Mouse (Mus musculus): ENCODE data around the gene Nuak1. TPM values are rescaled to one million over a fixed set of nuclear protein-coding genes. Genes with fewer than 3 reads are reported as not detected.

The Nuak1 gene
- polyA plus RNA-seq, 1 experiment from 2014 or later: 5.7 TPM

DNA sequence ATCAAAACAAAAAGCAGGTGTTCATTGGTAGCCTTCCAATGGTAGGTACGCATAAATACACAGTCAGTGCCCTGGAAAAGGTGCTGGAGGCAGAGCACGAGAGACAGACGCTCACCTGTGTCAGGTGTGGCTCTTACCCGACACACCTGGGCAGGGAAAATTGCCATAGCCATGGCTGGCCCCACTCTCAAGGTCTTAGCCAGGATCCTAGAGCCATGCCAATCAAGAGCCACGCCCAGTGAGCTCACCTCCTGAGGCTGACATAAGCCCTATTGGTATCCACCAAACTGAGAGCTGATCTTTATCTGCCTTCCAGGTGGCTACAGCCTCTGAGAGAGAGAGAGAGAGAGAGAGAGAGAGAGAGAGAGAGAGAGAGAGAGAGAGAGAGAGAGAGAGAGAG is 64.1 kb downstream of the Nuak1 start:
- H3K9ac ChIP-seq (ENCODE audit: low read depth, low read length): no peak overlapping the region
- ATAC-seq (ENCODE audit: low FRiP score) (no peak), DNase-seq (ENCODE audit: low spot score) (no peak)
- H3K27ac ChIP-seq (ENCODE audit: low read depth, low read length): no peak overlapping the region
- H3K4me3 ChIP-seq (ENCODE audit: low read depth, low read length): no peak overlapping the region
- H3K4me2 ChIP-seq (replicated peaks; ENCODE audit: low read depth, low read length): no peak overlapping the region
- H3K27me3 ChIP-seq (ENCODE audit: control insufficient read depth, insufficient read depth, low read length): no peaks in the 10 kb centered on the region
- H3K9me3 ChIP-seq (ENCODE audit: control insufficient read depth, low read length): no peaks in the 10 kb centered on the region
- peaks cover 10% of the 10 kb centered on the region for H3K4me1 ChIP-seq (replicated peaks; ENCODE audit: control insufficient read depth, insufficient read depth, low read length)
- 92% methylated on average over 5 of the region's 5 CpGs for WGBS
- H3K36me3 ChIP-seq (ENCODE audit: control insufficient read depth, insufficient read depth, low read length): peaks cover 6% of the 10 kb centered on the region; the same call in 1 of the 2 replicates

GRCm38 (mm10) chr10:84374996-84375395 is 65.4 kb downstream of the Nuak1 start:
- 94% methylated on average over 18 of the region's 18 CpGs for WGBS
- Histone ChIP-seq H3K4me1 (replicated peaks; ENCODE audit: control insufficient read depth, insufficient read depth, low read length) (peaks cover 10% of the 10 kb centered on the region), H3K4me3 (ENCODE audit: low read depth, low read length) (no peak overlapping the region), H3K27me3 (ENCODE audit: control insufficient read depth, insufficient read depth, low read length) (no peaks in the 10 kb centered on the region), H3K9ac (ENCODE audit: low read depth, low read length) (no peak overlapping the region), H3K36me3 (ENCODE audit: control insufficient read depth, insufficient read depth, low read length) (peaks cover 6% of the 10 kb centered on the region; the same call in 1 of the 2 replicates), H3K9me3 (ENCODE audit: control insufficient read depth, low read length) (no peaks in the 10 kb centered on the region), H3K27ac (ENCODE audit: low read depth, low read length) (no peak overlapping the region), H3K4me2 (replicated peaks; ENCODE audit: low read depth, low read length) (no peak overlapping the region)
- no peak for DNase-seq (ENCODE audit: low spot score)
- ATAC-seq (ENCODE audit: low FRiP score): no peak

GRCm38 (mm10) chr10:84373476-84373875 is 66.9 kb downstream of the Nuak1 start:
- DNase-seq (ENCODE audit: low spot score) (no peak), ATAC-seq (ENCODE audit: low FRiP score) (no peak)
- Histone ChIP-seq H3K27ac (ENCODE audit: low read depth, low read length) (no peak overlapping the region), H3K4me2 (replicated peaks; ENCODE audit: low read depth, low read length) (no peak overlapping the region), H3K36me3 (ENCODE audit: control insufficient read depth, insufficient read depth, low read length) (0 out of 2 replicates have a peak, but pooled peaks cover 2% of the 10 kb centered on the region), H3K9ac (ENCODE audit: low read depth, low read length) (no peak overlapping the region), H3K4me1 (replicated peaks; ENCODE audit: control insufficient read depth, insufficient read depth, low read length) (peaks cover 10% of the 10 kb centered on the region), H3K4me3 (ENCODE audit: low read depth, low read length) (no peak overlapping the region), H3K27me3 (ENCODE audit: control insufficient read depth, insufficient read depth, low read length) (no peaks in the 10 kb centered on the region), H3K9me3 (ENCODE audit: control insufficient read depth, low read length) (no peaks in the 10 kb centered on the region)
- WGBS: 89% methylated on average over 2 of the region's 2 CpGs

GRCm38 (mm10) chr10:84372161-84373095 is 68.0 kb downstream of the Nuak1 start:
- peak; percentile 92 for ATAC-seq (ENCODE audit: low FRiP score)

DNA sequence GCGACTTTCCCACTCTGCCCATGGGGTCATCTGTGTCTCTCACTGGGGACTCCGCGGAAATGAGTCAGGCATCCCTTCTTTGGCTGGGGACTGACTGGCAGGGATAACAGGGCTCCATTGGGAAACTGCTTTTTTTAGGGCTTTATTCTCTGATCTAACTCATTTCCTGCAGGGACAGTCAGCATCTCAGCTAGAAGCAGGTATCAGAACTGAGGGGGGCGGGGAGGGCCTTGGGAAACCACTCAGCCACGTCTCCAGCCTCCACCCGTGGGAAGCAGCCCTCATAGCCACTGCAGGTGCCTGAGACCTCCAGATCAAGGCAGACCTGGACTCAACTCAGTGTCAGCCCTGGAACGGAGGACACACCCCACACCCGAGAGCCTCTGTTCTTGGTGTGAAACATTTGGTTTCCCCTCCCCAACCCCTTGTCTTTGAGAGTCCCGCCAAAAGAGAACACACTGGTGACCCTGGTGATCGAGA is 68.7 kb downstream of the Nuak1 start:
- Histone ChIP-seq H3K4me3 (ENCODE audit: low read depth, low read length) (no peak overlapping the region), H3K36me3 (ENCODE audit: control insufficient read depth, insufficient read depth, low read length) (0 out of 2 replicates have a peak, but pooled peaks cover 2% of the 10 kb centered on the region), H3K4me2 (replicated peaks; ENCODE audit: low read depth, low read length) (no peak overlapping the region; the same call in 1 of the 2 replicates)

More at GRCm38 (mm10) chr10:84372161-84373095, 68.0 kb downstream of the Nuak1 start:
- DNase-seq (ENCODE audit: low spot score): peak; percentile 69
- no peaks in the 10 kb centered on the region for H3K27me3 ChIP-seq (ENCODE audit: control insufficient read depth, insufficient read depth, low read length)
- 38% methylated on average over 18 of the region's 18 CpGs for WGBS
- no peak overlapping the region for H3K4me3 ChIP-seq (ENCODE audit: low read depth, low read length)
- peaks cover 10% of the 10 kb centered on the region for H3K4me1 ChIP-seq (replicated peaks; ENCODE audit: control insufficient read depth, insufficient read depth, low read length)
- peak overlapping the region; percentile 74 for H3K27ac ChIP-seq (ENCODE audit: low read depth, low read length)
- peak overlapping the region; percentile 40 for H3K9ac ChIP-seq (ENCODE audit: low read depth, low read length)
- no peaks in the 10 kb centered on the region for H3K9me3 ChIP-seq (ENCODE audit: control insufficient read depth, low read length)
- H3K4me2 ChIP-seq (replicated peaks; ENCODE audit: low read depth, low read length): no peak overlapping the region; the same call in 1 of the 2 replicates
- H3K36me3 ChIP-seq (ENCODE audit: control insufficient read depth, insufficient read depth, low read length): 0 out of 2 replicates have a peak, but pooled peaks cover 2% of the 10 kb centered on the region

GRCm38 (mm10) chr10:84371230-84371629 is 69.2 kb downstream of the Nuak1 start:
- WGBS: 59% methylated on average over 4 of the region's 4 CpGs
- Histone ChIP-seq H3K27ac (ENCODE audit: low read depth, low read length) (no peak overlapping the region), H3K36me3 (ENCODE audit: control insufficient read depth, insufficient read depth, low read length) (0 out of 2 replicates have a peak, but pooled peaks cover 2% of the 10 kb centered on the region), H3K4me3 (ENCODE audit: low read depth, low read length) (no peak overlapping the region), H3K27me3 (ENCODE audit: control insufficient read depth, insufficient read depth, low read length) (no peaks in the 10 kb centered on the region), H3K9ac (ENCODE audit: low read depth, low read length) (no peak overlapping the region), H3K4me2 (replicated peaks; ENCODE audit: low read depth, low read length) (no peak overlapping the region), H3K4me1 (replicated peaks; ENCODE audit: control insufficient read depth, insufficient read depth, low read length) (peaks cover 10% of the 10 kb centered on the region), H3K9me3 (ENCODE audit: control insufficient read depth, low read length) (no peaks in the 10 kb centered on the region)
- no peak for DNase-seq (ENCODE audit: low spot score)
- no peak for ATAC-seq (ENCODE audit: low FRiP score)

More for the DNA sequence above, 68.7 kb downstream of the Nuak1 start:
- H3K27me3 ChIP-seq (ENCODE audit: control insufficient read depth, insufficient read depth, low read length): no peaks in the 10 kb centered on the region
- H3K9me3 ChIP-seq (ENCODE audit: control insufficient read depth, low read length): no peaks in the 10 kb centered on the region
- ATAC-seq (ENCODE audit: low FRiP score) (peak; percentile 32), DNase-seq (ENCODE audit: low spot score) (no peak)
- peak overlapping the region; percentile 36; the same call in 1 of the 2 replicates for H3K27ac ChIP-seq (ENCODE audit: low read depth, low read length)
- 35% methylated on average over 10 of the region's 10 CpGs for WGBS
- H3K4me1 ChIP-seq (replicated peaks; ENCODE audit: control insufficient read depth, insufficient read depth, low read length): peaks cover 10% of the 10 kb centered on the region
- peak overlapping the region; percentile 40; the same call in 1 of the 2 replicates for H3K9ac ChIP-seq (ENCODE audit: low read depth, low read length)

DNA sequence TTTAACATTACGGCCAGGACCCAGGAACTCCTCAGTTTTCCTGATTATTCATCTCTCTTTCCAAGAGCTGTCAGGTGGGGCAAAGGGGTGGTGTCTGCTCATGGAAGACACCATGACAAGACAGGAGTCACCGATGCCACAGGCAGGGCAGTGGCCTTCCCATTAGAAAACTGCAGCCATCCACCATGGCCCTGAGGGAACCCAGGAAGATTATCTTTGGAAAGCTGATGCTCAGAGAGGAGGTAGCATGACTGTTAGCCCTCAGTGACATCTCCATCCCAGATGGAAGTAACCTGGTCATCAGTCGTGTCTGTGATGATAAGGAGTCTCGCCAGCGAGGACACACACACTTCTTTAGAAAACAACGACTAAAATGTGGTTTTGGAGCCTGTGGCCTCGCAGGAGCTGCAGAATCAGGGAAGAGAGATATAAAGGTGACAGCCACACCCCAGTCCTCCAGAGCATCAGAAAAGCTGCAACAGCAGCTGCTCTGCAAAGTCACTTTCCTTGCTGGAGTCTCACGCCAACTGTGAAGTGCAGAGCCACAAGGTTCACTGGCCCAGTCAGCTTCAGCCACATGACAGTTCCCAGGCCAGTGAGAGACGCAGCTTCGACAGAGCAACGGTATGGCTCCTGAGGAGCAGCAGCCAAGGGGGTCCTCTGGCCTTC is 70.6 kb downstream of the Nuak1 start:
- 90% methylated on average over 11 of the region's 11 CpGs for WGBS
- DNase-seq (ENCODE audit: low spot score) (no peak), ATAC-seq (ENCODE audit: low FRiP score) (no peak)
- no peak overlapping the region for H3K4me3 ChIP-seq (ENCODE audit: low read depth, low read length)
- no peak overlapping the region for H3K4me2 ChIP-seq (replicated peaks; ENCODE audit: low read depth, low read length)
- H3K9ac ChIP-seq (ENCODE audit: low read depth, low read length): no peak overlapping the region
- no peaks in the 10 kb centered on the region for H3K36me3 ChIP-seq (ENCODE audit: control insufficient read depth, insufficient read depth, low read length)
- H3K27ac ChIP-seq (ENCODE audit: low read depth, low read length): no peak overlapping the region
- peaks cover 10% of the 10 kb centered on the region for H3K4me1 ChIP-seq (replicated peaks; ENCODE audit: control insufficient read depth, insufficient read depth, low read length)
- H3K27me3 ChIP-seq (ENCODE audit: control insufficient read depth, insufficient read depth, low read length): no peaks in the 10 kb centered on the region
- H3K9me3 ChIP-seq (ENCODE audit: control insufficient read depth, low read length): no peaks in the 10 kb centered on the region

- H3K9me3 ChIP-seq (ENCODE audit: control insufficient read depth, low read length): no peaks in the 10 kb centered on the region
- no peaks in the 10 kb centered on the region for H3K36me3 ChIP-seq (ENCODE audit: control insufficient read depth, insufficient read depth, low read length)
- no peak overlapping the region for H3K4me3 ChIP-seq (ENCODE audit: low read depth, low read length)
- H3K4me2 ChIP-seq (replicated peaks; ENCODE audit: low read depth, low read length): no peak overlapping the region
- H3K4me1 ChIP-seq (replicated peaks; ENCODE audit: control insufficient read depth, insufficient read depth, low read length): peaks cover 10% of the 10 kb centered on the region
- DNase-seq (ENCODE audit: low spot score) (no peak), ATAC-seq (ENCODE audit: low FRiP score) (no peak)
- no peaks in the 10 kb centered on the region for H3K27me3 ChIP-seq (ENCODE audit: control insufficient read depth, insufficient read depth, low read length)
- H3K9ac ChIP-seq (ENCODE audit: low read depth, low read length): no peak overlapping the region
- WGBS: 89% methylated on average over 3 of the region's 3 CpGs
- H3K27ac ChIP-seq (ENCODE audit: low read depth, low read length): no peak overlapping the region
Measured at GRCm38 (mm10) chr10:84368185-84368584, 72.2 kb downstream of the Nuak1 start.

All from hindbrain, embryonic 11.5 days (tissue).